Mouse (Mus musculus): ENCODE results near the gene Tbc1d2. TPM values are rescaled to one million over a fixed set of nuclear protein-coding genes. Genes with fewer than 3 reads are reported as not detected.

The Tbc1d2 gene
- polyA plus RNA-seq, 2 experiments: 0.39 to 0.44 TPM

DNA sequence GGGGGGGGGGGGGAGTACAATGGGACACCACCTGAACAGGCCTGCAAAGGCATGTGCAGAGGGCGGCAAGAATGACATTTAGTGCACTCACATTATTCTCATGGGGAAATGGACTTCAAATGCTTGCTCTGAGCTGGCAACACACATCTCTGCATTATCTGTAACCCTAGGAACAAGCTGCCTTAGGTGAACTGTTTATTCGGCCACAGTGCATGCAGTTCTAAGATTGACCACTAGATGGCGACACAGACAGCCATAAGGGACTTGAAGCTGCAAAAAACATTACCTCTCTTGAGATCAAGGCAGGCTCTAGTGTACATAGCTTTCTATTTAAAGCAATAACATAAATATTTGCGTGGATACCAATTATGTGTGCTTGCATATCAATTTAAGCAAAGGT lies 38.8 kb downstream of the Tbc1d2 start:
- WGBS (ENCODE audit: insufficient replicate concordance): 1% methylated on average over 4 of the region's 4 CpGs
- Histone ChIP-seq H3K27ac (no peak overlapping the region), H3K4me1 (replicated peaks; ENCODE audit: control insufficient read depth in 2 of 2, insufficient read depth in 2 of 2, low read length in 1 of 2) (no peaks in the 10 kb centered on the region), H3K4me3 (ENCODE audit: insufficient read depth in 1 of 2, low read depth in 2 of 2, low read length in 2 of 2) (no peak overlapping the region), H3K9ac (replicated peaks) (no peak overlapping the region), H3K9me3 (ENCODE audit: control insufficient read depth, low read length) (no peaks in the 10 kb centered on the region), H3K27me3 (ENCODE audit: control insufficient read depth, insufficient read depth, low read length) (no peaks in the 10 kb centered on the region), H3K36me3 (replicated peaks; ENCODE audit: control insufficient read depth, insufficient read depth, low read depth) (no peaks in the 10 kb centered on the region), H3K4me2 (ENCODE audit: low read depth) (no peak overlapping the region)
- peak; percentile 58 to 69 (median 59) for DNase-seq (ENCODE audit: low read depth in 3 of 3, low spot score in 3 of 3)
- no peak for ATAC-seq (ENCODE audit: insufficient read depth)
- TF ChIP-seq EP300 (IDR thresholded peaks at IDR 0.05; ENCODE audit: low read depth) (no peak), CTCF (IDR thresholded peaks at IDR 0.05; ENCODE audit: low read depth) (peak; percentile 97)

GRCm38 (mm10) chr4:46607601-46608000 lies 42.4 kb downstream of the Tbc1d2 start:
- Histone ChIP-seq H3K9ac (replicated peaks) (no peak overlapping the region), H3K4me1 (replicated peaks; ENCODE audit: control insufficient read depth in 2 of 2, insufficient read depth in 2 of 2, low read length in 1 of 2) (no peaks in the 10 kb centered on the region; a peak in 1 of 4 replicates), H3K27me3 (ENCODE audit: control insufficient read depth, insufficient read depth, low read length) (no peaks in the 10 kb centered on the region), H3K4me3 (ENCODE audit: insufficient read depth in 1 of 2, low read depth in 2 of 2, low read length in 2 of 2) (no peak overlapping the region), H3K27ac (no peak overlapping the region), H3K36me3 (replicated peaks; ENCODE audit: control insufficient read depth, insufficient read depth, low read depth) (no peaks in the 10 kb centered on the region), H3K9me3 (ENCODE audit: control insufficient read depth, low read length) (no peaks in the 10 kb centered on the region), H3K4me2 (ENCODE audit: low read depth) (no peak overlapping the region)
- WGBS (ENCODE audit: insufficient replicate concordance): 51% methylated on average over 3 of the region's 3 CpGs
- ATAC-seq (ENCODE audit: insufficient read depth) (no peak), DNase-seq (ENCODE audit: low read depth in 3 of 3, low spot score in 3 of 3) (no peak)
- TF ChIP-seq EP300 (IDR thresholded peaks at IDR 0.05; ENCODE audit: low read depth): no peak
- no peak for TF ChIP-seq CTCF (IDR thresholded peaks at IDR 0.05; ENCODE audit: low read depth)

DNA sequence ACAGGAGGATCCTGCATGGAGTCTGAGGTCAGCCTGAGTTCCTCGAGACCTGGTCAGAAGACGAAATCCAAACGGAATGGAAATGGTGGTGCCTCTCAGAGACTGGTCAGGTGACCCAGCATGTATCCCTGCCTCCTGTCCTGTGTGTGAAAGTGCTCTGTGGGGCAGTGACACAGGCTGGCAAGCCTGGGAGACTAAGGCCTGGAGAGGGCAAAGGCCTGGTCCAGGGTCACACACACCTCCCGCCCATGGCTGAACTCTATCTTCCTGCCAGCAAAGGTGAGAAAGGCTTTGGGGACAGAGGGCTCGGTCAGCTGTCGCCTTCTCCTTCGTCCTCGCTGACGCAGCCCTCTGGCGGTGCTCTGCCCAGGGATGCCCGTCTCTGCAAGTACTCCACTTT lies 44.6 kb downstream of the Tbc1d2 start:
- Histone ChIP-seq H3K9ac (replicated peaks) (no peak overlapping the region), H3K9me3 (ENCODE audit: control insufficient read depth, low read length) (no peaks in the 10 kb centered on the region), H3K27me3 (ENCODE audit: control insufficient read depth, insufficient read depth, low read length) (peaks cover 16% of the 10 kb centered on the region), H3K36me3 (replicated peaks; ENCODE audit: control insufficient read depth, insufficient read depth, low read depth) (no peaks in the 10 kb centered on the region), H3K27ac (no peak overlapping the region), H3K4me2 (ENCODE audit: low read depth) (no peak overlapping the region), H3K4me1 (replicated peaks; ENCODE audit: control insufficient read depth in 2 of 2, insufficient read depth in 2 of 2, low read length in 1 of 2) (no peaks in the 10 kb centered on the region; a peak in 1 of 4 replicates), H3K4me3 (ENCODE audit: insufficient read depth in 1 of 2, low read depth in 2 of 2, low read length in 2 of 2) (no peak overlapping the region)
- TF ChIP-seq CTCF (IDR thresholded peaks at IDR 0.05; ENCODE audit: low read depth) (no peak), EP300 (IDR thresholded peaks at IDR 0.05; ENCODE audit: low read depth) (no peak)
- ATAC-seq (ENCODE audit: insufficient read depth) (no peak), DNase-seq (ENCODE audit: low read depth in 3 of 3, low spot score in 3 of 3) (no peak)
- 68% methylated on average over 11 of the region's 11 CpGs for WGBS (ENCODE audit: insufficient replicate concordance)

- no peaks in the 10 kb centered on the region for H3K36me3 ChIP-seq (replicated peaks; ENCODE audit: control insufficient read depth, insufficient read depth, low read depth)
- no peak for ATAC-seq (ENCODE audit: insufficient read depth)
- no peak overlapping the region for H3K27ac ChIP-seq
- no peak overlapping the region for H3K9ac ChIP-seq (replicated peaks)
- no peaks in the 10 kb centered on the region for H3K9me3 ChIP-seq (ENCODE audit: control insufficient read depth, low read length)
- peak overlapping the region; percentile 69 for H3K4me2 ChIP-seq (ENCODE audit: low read depth)
- TF ChIP-seq EP300 (IDR thresholded peaks at IDR 0.05; ENCODE audit: low read depth) (no peak), CTCF (IDR thresholded peaks at IDR 0.05; ENCODE audit: low read depth) (no peak)
- H3K4me1 ChIP-seq (replicated peaks; ENCODE audit: control insufficient read depth in 2 of 2, insufficient read depth in 2 of 2, low read length in 1 of 2): peaks cover 0 to 4% of the 10 kb centered on the region in 2 experiments; a peak in 2 of 4 replicates
- peaks cover 23% of the 10 kb centered on the region for H3K27me3 ChIP-seq (ENCODE audit: control insufficient read depth, insufficient read depth, low read length)
- H3K4me3 ChIP-seq (ENCODE audit: insufficient read depth in 1 of 2, low read depth in 2 of 2, low read length in 2 of 2): no peak overlapping the region
- no peak for DNase-seq (ENCODE audit: low read depth in 3 of 3, low spot score in 3 of 3)
- WGBS (ENCODE audit: insufficient replicate concordance): 44% methylated on average over 7 of the region's 7 CpGs
Measured at GRCm38 (mm10) chr4:46602704-46603103, 47.3 kb downstream of the Tbc1d2 start.

DNA sequence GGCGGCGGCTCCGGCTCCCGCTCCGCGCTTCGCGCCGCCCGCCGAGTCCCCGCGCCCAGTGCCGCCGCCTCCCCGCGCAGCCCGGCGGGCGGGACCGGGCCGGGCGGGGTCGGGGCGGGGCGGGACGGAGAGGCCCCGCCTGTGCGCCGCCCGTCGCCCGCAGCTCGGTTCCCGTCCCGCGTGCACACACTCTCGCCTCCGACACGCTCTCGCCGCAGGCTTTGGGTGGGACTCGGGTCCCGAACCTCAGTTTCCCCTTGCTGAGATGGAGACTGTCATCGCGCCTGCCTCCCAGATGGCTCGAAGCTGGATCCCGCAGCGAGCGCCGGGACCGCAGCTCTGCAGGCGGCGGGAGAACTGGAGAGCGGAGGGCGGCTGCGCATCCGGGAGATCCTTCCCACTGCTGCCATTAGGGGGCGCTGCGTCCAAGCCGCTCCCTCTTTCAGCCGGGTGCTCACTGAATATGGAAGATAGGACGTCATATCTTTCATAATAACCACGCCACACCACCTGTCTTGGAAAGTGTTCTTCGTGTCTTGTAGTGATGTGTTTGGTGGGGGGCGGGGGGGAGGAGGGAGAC lies 48.1 kb downstream of the Tbc1d2 start, which contains the start of gene Coro2a:
Gene Coro2a (minus strand): TSS at position 359 of the 580 bp plus-strand sequence.
- Histone ChIP-seq H3K27ac (no peak within 1 kb of the TSS), H3K36me3 (replicated peaks; ENCODE audit: control insufficient read depth, insufficient read depth, low read depth) (no peaks in the 10 kb centered on the region), H3K4me2 (ENCODE audit: low read depth) (peak within 1 kb of the TSS; percentile 69), H3K9me3 (ENCODE audit: control insufficient read depth, low read length) (no peaks in the 10 kb centered on the region), H3K4me3 (ENCODE audit: insufficient read depth in 1 of 2, low read depth in 2 of 2, low read length in 2 of 2) (peak within 1 kb of the TSS; percentile 36 to 50), H3K9ac (replicated peaks) (peak within 1 kb of the TSS; percentile 29), H3K27me3 (ENCODE audit: control insufficient read depth, insufficient read depth, low read length) (peaks cover 23% of the 10 kb centered on the region), H3K4me1 (replicated peaks; ENCODE audit: control insufficient read depth in 2 of 2, insufficient read depth in 2 of 2, low read length in 1 of 2) (peaks cover 0 to 4% of the 10 kb centered on the region in 2 experiments; a peak in 2 of 4 replicates)
- peak; percentile 49 to 61 (median 54) for DNase-seq (ENCODE audit: low read depth in 3 of 3, low spot score in 3 of 3)
- ATAC-seq (ENCODE audit: insufficient read depth): peak; percentile 74
- TF ChIP-seq CTCF (IDR thresholded peaks at IDR 0.05; ENCODE audit: low read depth) (peak; percentile 94), EP300 (IDR thresholded peaks at IDR 0.05; ENCODE audit: low read depth) (no peak)
- WGBS (ENCODE audit: insufficient replicate concordance): under 1% methylated on average over 57 of the region's 66 CpGs
